Mouse (Mus musculus): Measurements from ENCODE around the gene Jakmip3. TPM values are rescaled to one million over a fixed set of nuclear protein-coding genes. Genes with fewer than 3 reads are reported as not detected.

The Jakmip3 gene
- polyA plus RNA-seq, 1 experiment from 2014 or later: 1.2 TPM

Other genes with a start within 250 kb of the Jakmip3 start
- gene Ppp2r2d, start 94.7 kb upstream of the Jakmip3 start, polyA plus RNA-seq (2015; fragmentation: Nextera tagmentation; extraction: Ambion mirVana): 66.5 and 76.1 TPM in 2 replicates
- 23.8 and 25.8 TPM in 2 replicates for gene Mapk1ip1, start 94.5 kb upstream of the Jakmip3 start, polyA plus RNA-seq (2015; fragmentation: Nextera tagmentation; extraction: Ambion mirVana)
- 71.9 and 72.1 TPM in 2 replicates for gene Bnip3, start 31.2 kb upstream of the Jakmip3 start, polyA plus RNA-seq (2015; fragmentation: Nextera tagmentation; extraction: Ambion mirVana)
- 224 and 225 TPM in 2 replicates for gene Dpysl4, start 145.3 kb downstream of the Jakmip3 start, polyA plus RNA-seq (2015; fragmentation: Nextera tagmentation; extraction: Ambion mirVana)

Data from midbrain, embryonic 13.5 days (tissue).